Mouse (Mus musculus) kidney, postnatal 10 days (tissue): Measurements from ENCODE around the gene Rtp4.
A peak's percentile ranks its signal among the peaks of the same experiment; 100 is the strongest.

Experiments
- DNase-seq: peaks from one replicate; pipeline ENCODE4 v3.0.0; 2021; ENCODE audit warnings: mixed read lengths

The Rtp4 gene

DNA sequence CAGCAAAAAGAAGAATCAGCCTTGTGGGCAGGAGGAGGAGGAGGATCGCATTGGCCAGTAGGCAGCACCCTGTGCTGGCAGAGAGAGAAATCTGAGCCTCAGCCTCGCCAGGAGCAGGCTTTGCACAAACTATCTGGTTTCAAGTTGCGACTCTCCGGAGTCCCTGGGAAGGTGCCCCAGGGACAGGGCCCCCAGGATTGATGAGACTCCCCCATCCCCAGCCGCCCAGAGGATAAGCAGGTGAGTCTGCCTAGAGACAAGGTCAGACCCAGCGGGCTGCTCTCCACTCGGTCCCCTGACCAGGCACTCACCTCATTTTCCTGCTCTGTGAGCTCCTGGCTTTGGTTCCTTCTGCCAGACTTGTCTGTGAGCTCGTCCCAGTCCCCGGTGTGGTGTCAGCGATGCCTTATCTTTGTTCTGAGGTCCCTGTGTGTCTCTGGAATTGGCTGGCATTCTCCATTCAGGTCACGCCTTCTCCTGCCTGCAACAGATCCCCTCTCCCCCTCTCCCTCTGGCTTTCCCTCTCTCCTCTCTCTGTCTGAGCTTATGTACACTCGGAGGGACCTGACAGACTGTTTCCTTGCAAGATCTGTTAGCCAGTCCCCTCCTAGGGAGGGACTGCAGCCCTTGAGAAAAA, at the start of gene Rtp4, which contains the start of gene Masp1:
TSS of gene Rtp4 (plus strand) at position 57 of the 637 bp plus-strand sequence.
TSS of gene Masp1 (minus strand) at position 581 of the 637 bp plus-strand sequence.
- peak; percentile 35 for DNase-seq

DNA sequence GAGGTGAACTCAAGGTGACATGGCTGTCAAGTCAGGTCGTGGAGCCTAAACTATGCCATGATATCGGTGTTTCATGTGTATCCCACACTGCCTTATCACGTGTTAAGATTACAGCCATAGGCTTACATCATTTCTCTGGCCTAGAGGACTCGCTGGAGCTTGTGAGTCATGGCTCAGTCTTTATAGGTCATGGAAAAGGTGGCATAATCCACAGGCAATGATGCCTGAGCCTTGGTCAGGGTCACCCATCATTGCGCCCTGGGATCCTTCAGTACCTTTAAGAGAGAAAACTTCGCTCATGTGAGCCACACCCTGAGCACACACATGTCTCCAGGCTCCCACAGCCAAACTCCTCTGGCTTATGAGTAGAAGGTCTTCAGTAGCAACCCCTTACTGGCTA, 48.5 kb upstream of the Rtp4 start:
- DNase-seq = no peak

DNA sequence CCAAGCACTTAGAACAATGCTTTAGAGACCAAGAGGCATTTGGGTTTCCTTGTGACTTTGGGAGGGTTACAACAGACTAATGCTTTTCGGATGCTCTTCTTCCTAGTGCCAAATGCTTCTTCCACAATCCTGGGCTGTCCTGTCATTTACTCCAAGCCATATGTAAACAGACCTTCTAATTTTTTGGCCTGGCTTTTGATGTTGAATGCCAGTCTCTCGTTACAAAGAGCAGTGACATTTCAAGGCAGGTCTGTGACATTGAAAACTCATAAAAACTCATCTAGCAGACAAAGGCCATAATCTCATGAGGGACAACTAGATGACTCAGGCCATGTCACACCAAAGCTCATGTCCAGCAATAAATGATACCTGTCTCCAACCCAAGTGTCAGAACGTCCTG, 48.0 kb upstream of the Rtp4 start:
- DNase-seq = no peak

DNA sequence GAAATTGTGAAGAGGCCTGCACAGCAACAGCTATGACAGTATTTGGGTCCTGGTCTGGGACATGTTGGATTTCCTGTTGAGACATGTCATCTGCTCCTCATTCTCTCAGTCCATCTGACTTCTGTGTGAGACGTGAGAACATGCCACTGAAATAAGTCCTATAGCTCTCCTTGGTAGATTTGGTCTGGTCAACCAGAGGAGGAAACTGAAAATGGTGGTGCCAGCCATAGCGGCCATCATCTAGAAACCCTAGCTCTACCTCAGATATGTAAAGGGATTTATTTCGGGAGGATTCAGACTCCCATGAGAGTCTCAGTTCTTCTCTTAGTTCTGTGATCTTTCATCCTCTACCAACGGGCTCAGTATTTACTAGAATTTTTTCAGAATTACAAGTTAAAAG, 44.4 kb upstream of the Rtp4 start:
- DNase-seq = no peak

DNA sequence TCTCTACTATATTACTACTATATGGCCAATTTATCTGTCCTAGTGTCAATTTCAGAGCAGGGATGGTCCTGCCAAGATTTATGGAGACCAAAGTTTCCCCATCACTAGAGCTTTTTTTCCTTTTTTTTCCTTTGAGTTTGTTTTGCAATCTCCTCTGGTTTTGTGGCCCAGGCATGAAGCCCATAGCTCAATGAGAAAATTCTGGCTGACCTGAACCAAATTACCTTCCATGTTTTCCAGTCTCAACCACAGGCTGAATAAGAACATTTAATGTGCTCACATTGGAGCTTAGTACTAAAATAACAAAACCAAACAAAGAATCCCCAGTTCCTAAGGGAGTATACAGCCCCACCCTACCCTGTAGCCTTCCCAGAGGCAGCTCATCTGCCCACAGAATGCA, 43.5 kb upstream of the Rtp4 start:
- no peak for DNase-seq

DNA sequence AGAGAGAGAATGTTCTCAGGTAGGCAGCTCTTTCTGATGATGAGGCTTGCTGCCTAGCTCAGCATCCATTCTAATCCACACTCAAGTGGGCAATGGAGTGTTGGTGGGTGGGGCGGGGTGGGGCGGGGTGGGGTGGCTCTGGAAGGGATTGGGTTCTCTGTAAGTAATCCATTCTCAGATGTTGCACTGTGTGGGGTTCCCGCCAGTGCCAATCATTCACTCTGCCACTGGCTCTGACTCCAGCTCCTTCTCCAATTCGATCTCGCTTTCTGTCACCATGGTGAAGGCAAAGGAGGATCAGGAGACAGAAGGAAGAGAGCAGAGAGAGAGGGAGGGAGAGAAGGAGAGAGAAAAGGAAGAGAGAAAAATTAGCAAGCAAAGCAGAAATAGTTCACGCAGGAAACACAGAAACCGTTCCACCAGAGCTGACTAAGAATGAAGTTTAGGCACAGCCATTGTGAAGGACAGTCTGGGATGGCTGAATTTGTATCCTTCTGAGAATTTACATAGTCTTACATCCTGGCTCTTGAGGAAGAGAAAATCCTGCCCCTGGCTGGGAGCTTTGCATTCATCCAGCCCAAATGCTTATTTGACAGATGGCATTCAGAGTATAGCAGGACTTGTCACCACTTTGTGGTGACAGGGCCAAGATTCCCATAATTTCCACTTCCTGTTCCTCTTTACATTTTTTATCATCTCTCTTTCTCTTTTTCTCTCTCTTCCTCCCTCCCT, 40.1 kb upstream of the Rtp4 start:
- DNase-seq = no peak

DNA sequence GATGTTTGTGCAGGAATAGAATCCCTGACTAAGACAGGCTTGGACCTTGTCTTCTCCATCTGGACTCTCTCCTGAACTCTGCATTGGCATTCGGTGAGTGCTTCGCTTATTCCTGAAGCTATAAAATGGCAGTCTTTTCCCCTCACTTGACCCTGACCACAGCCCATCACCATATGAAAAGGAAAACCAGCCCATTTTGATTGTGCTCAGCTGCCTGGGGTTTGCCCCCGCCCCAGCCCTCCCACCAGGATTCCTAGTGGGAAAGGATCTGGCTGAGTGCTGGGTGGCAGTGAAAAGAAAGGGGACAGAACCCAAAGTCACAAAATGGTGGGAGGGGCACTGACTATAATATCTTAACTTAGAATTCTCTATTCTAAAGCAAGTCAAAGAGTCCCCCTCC, 37.9 kb upstream of the Rtp4 start:
- DNase-seq = no peak

DNA sequence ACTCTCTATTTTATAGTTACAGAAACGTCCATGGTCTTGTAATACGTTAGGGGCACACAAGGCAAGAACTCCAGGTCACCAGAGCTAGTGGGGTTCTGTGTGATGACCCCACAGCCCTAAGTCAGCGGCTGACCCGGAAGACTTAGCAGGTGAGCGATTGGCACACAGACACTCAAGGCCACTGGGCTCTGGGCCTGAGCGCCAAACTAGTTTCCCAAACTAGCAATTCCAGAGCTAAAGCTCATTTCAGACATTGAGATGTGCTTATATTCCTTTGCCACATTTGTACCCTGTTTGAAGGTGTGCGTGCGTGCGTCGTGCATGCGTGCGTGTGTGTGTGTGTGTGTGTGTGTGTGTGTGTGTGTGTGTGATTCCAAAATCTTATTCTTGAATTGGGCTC, 37.2 kb upstream of the Rtp4 start:
- DNase-seq = no peak

DNA sequence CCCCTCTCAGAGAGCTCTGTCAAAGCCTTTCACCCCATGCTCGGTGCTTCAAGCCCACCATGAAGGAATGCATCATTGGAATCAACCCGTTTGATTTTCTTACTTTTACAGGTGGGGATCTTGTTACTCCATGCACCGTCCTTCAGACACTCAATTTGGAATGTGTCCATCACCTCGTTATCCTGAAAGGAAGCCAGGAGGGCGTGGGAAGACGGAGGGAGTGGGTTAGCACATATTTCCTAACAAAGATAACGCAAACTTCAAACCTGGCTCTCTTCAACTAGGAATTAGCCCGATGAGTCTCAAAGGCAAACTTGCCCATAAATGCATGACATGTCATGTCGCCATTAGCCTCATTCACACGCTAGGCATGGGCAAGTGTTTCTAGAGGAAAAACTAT, 36.8 kb upstream of the Rtp4 start:
- no peak for DNase-seq

DNA sequence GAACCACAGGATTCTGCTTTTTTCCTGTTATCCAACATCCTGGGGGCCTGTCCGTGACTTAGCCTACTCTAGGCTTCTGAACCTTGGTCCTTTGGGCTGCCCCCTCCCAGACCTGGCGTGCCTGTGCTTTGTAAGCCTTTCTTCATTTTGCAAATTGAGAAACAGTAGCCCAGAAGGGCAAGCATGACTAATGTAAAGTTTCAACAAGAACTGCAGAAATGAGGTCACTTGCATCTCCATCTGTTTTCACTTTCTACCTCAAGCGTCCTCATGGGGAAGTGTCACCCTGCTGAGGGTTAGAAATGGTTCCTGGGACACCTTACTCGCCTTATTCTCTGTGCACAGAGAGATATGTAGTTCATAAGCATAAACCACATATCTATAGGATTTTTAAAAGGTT, 27.3 kb upstream of the Rtp4 start:
- no peak for DNase-seq

DNA sequence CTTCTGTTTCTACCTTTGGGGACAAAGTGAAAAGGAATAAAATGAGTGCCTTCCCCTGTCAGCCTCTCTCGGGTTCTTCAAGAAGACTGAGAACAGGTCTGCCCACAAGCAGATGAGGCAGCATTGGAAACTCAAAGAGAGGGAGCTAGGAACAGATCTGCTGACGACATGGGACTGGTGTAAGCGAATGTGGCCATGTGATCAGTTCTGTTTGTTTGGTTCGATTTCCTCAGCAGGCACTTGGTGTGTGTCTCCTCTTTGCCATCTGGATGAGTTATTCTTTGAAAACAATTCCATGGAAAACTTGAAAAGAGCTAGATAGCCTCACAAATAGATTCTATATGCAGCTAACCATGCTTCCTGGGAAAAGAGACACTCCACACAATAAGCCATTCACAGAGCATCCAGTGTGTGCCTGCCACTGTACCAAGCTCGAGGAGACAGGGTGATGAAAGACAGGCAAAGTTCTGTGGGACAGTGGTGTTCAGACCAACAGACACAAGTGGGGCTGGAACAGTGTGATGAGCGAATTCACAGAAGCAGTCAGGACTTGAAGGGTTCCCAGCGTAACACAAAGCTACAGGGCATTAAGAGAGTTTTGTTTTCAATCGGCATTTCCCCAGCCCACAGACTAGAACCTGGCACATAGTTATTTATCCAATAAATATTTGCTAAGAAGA, 23.7 kb upstream of the Rtp4 start:
- no peak for DNase-seq

DNA sequence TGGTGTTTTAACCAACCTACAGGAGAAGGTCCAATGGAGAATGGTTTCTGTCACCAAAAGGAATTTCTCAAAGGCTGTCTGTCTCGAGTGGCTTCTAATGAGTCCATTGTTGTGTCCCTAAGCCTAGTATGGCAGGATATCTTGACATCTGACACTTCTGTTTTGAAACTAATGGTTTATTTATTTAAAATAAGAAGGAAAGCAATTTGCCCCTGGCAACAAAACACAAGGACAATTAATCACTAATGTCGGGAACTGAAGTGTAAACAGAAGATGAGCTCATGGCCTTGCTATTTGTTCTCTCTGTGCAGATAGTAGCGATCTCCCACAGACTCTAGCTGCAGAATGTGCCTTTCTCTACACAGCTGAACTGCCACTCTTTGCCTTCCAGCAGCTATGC, 22.7 kb upstream of the Rtp4 start:
- DNase-seq = no peak

DNA sequence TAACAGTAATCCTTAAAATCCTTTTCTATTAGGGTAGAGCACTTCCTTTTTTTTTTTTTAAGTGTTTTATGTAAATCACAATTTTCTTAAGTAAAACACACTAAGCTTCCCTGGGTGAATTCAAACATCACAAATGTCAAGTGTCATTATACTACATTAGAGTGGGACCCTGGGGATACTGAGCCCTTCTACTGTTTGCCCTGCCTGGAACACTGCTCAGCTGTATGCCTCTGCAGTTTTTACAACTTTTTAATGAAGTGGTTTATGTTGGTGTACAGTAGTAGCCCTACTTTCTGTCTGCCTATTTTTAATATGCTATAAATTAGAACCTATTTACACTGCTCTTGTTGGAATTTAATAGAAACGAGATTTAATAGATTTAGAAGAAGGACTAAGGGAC, 22.2 kb upstream of the Rtp4 start:
- DNase-seq = no peak

DNA sequence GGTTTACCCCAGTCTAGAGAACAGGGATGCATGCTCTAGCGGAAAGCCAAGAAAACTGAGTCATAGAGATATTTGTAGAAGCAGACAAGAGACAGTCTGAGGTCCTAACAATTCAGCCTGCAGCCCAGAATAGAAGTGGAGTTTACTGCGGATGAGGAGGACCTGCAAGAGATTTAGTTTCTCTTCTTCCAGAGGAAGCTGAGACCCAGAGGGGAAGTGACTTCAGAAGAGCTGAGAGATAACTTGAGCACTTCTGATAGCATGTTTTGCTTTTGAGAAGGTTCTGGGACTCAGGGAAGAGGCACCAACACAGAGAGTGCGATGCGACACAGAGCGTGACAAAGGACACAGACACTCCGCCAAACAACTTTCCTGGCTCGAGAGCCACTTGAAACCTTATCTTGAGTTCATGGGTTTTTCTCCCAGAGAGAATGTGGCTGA, 21.4 kb upstream of the Rtp4 start:
- DNase-seq = no peak

DNA sequence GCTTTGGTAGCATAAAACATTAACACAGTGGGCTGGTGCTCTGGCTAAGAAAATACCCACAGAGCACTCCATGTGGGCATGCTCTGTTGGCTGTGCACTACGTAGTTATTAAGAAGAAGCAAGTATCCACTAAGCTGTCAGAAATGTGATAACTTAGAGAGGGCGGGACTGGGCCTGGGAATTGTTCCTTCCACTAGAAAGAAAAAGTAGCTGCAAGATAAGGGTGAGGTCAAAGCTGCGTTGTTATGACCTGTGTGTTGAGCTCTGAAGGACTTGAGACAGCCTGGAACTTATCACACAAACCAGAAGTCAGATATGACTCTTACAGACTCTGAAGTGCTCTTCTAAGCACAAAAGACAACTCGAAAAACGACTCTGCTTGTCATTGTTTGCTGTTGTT, 19.5 kb upstream of the Rtp4 start:
- no peak for DNase-seq

DNA sequence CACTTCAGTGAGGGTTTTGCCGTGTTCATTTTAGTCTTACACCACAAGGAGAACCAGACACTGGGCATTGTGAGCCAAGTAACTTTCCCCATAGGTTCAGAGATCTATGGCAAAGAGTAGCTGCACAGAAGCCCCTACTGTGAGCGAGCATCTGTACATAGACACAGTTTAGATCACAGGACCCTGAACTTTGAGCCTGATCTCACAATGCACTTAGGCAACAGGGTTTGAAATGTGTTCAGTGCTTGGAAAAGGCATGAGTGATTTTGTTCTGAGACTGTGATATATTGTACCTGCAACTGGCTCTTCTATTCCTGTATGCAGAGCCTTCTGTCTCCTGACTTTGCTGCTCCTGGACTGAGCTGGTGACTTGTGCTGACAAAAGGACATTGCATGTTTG, 18.8 kb upstream of the Rtp4 start:
- no peak for DNase-seq

DNA sequence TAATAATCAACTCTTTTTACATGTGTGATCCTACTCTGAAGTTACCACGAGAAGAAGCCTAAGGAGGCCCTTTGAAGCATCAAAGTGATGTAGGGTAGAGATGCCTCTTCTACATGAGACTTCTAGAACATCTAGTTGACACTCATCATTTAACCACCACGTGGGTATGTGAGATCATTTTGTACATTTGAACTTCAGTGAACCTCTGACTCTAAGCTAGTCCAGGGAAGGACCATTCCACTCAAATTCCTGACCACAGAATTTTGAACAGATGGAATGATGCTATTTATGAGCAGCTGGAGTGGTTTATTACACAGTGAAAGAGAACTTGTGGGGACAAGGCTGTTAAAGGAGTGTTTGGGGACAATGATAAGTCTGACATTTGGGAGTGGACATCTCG, 17.6 kb upstream of the Rtp4 start:
- DNase-seq = no peak

DNA sequence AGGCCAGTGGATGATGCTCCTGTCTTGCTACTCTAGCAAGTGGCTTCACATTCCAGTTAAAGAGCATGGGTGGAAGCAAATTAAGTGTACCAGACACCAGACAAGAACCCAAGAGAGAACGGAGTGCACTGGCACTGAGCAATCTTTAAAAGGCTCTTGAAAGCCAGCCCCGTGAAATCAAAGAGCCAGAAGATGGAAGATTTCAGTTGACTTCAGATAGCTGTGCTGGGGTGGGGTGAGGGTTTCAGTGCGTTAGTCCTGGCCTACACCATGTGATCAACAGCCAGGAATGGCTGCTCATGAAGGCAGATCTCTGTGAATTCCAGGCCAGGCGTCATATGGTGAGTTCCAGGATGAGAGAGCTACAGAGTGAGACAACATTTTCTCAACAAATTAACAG, 16.7 kb upstream of the Rtp4 start:
- DNase-seq = no peak

DNA sequence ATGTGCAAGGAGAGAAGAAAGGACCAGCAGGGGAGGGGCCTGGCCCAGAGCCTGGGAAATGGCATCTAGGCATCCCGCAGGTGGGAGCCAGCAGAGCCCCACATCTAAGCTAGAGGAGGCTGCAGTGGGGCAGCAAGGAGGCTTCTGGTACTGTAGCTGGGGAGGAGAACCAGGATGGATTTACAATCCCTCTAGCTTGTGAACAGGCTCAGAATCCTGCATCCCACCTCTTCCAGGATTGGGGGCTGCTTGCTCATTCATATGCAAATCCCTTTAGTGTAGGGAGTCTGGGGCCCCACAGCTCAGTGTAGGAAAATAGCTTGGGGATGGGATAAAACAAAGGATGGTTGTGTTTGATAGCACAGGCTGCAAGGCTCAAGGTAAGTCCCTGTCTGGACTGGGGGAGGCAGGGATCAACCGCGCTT, 15.8 kb upstream of the Rtp4 start:
- no peak for DNase-seq

DNA sequence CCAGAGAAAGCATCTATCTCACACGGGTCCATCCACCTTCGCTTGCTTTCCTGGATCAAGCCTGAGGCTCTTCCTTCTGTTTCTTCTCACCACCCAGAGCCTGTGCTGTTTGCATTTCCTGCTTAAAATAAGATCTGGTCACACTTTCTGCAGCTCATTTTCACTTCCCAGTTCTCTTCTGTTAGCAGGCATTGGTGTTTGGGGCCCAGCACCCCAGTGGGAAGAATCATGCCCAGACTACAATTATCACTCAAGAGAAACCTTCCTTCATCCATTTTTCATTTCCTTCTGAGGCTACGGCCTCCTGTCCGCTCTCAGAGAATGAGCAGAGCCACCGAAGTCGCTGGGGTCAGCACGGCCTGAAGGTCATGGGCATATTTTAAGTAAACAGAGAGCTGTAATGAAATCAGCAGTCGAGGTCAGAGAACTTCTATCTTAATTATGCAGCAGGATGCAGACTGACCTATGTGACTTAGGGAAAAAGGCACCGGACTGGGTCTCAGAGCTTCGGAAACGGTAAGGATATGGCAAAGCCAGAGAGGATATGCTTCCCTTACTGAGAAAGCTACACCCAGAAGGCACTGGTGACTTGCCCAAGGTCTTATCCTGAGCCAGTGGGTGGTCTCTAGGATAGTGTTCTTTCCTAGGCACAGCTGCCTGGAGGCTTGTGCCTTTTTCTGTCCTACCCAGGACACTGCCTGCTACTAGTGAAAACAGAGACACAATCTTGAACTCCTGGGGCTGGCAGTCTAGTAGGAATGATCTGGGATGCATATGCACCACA, 14.0 kb upstream of the Rtp4 start:
- no peak for DNase-seq

DNA sequence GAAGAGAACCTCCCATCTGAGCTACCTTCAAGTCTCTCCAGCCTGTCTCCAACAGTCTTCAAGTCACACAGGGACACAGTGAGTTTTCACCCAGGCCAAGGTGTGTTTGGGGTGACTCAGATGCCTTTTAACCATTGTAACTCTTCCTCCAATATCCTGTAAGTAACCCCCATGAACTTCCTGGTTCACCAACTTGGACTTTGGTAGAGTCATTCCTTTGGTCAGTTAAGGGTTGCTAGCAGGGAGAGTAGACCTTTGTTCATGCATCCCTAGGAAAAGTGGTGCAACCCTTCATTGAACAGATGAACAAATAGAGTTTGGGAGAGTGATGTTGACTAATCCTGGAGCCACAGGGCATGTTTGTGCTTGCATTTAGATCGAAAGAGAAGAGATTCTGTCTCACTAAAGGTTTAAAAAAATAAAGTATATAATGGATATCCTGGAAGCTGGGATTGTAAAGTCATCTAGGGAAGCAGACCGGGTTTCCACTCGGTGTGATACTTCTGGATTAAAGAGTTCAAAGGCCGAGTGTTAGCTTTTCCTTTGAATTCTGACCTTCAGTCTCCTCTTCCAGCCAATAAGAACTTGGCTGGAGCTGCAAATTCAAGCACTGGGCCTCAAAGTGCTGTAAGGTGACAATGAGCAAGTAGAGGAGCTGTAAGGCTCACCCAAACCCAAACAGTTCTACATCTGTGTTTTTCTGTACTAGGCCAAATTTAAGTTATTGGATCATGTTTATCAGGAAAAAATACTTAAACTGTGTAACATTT, 8.7 kb upstream of the Rtp4 start:
- no peak for DNase-seq

DNA sequence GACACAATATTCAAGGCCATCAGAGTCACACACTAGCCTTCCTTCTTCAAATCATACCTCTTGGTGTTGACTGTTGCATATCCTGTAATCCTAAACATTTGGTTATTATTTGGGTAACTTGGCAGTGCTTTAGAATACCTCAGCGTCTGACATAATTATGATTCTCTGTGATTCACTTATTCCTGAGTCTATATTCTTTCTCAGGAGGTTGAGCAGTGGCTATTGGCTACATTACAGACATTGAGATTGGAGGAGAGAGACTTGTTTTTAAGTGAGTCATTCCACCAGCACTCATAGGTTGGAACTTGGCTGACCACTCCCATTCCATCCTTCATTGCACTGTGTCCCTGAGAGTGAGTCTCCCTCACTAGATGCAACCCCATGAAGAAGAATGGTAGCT, 6.7 kb upstream of the Rtp4 start:
- DNase-seq = no peak

DNA sequence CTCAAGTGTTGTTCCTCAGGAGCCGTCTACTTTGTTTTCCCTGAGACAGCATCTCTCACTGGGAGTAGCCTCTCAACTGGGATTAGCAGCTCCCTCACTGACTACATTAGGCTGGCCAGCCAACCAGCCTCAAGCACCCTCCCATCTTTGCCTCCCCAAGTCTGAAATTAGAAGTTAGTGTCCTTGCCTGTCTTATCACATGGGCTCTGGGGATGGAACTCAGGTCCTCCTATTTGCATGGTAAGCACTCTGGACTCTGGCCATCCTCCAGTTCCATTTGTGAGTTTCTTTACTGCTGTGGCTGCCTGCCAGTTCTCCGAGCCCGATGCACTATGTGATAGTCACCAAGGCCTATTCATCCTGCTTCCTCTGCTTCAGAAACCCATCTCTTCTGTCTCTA, 4.3 kb upstream of the Rtp4 start:
- DNase-seq = peak; percentile 83
